Mouse (Mus musculus) bone marrow, adult 2 months (tissue): ENCODE measurements around the gene Pcyt2. TPM values are rescaled to one million over a fixed set of nuclear protein-coding genes. Genes with fewer than 3 reads are reported as not detected.
A peak's percentile ranks its signal among the peaks of the same experiment; 100 is the strongest.

ENCODE experiments used
- H3K27ac ChIP-seq: fragments of 200-500 bp; 2 replicates; pipeline ENCODE4 v1.5.1; 2012; ENCODE audit warnings: low read depth, mild to moderate bottlenecking, control low read depth, inconsistent platforms, low read length; ENCODE audit not compliant: control insufficient read depth, poor library complexity, insufficient read depth
- H3K4me1 ChIP-seq: fragments of 200-500 bp; 2 replicates; pipeline ENCODE4 v1.6.1; 2011; ENCODE audit warnings: low read length; ENCODE audit not compliant: control insufficient read depth, insufficient read depth
- H3K4me3 ChIP-seq: fragments of 200-500 bp; replicated peaks from 2 replicates; pipeline ENCODE3; 2011; ENCODE audit warnings: mild to moderate bottlenecking, low read depth, low read length, control low read depth; ENCODE audit not compliant: control insufficient read depth
- CTCF ChIP-seq: fragments of 200-500 bp; IDR thresholded peaks from 2 replicates; pipeline ENCODE4 v1.5.1; 2011; ENCODE audit warnings: low read length, control low read depth; ENCODE audit not compliant: control insufficient read depth, insufficient read depth
- POLR2A ChIP-seq: fragments of 200-500 bp; IDR thresholded peaks from 2 replicates; pipeline ENCODE4 v1.6.1; 2011; ENCODE audit warnings: low read depth, mild to moderate bottlenecking, control low read depth, low read length, borderline replicate concordance; ENCODE audit not compliant: control insufficient read depth
- WGBS: fragments of 180-500 bp; shearing (Covaris S2); methylation state at CpG from one replicate; pipeline ENCODE4 v1.1.7; 2018; 5-methylcytosine and 5-hydroxymethylcytosine counted together
- polyA plus RNA-seq: library from polyadenylated mRNA; stranded (reverse); fragments of >200 nt; gene quantifications from 2 replicates; pipeline ENCODE4 v1.2.4, GENCODE M21; 2011; ENCODE audit warnings: low replicate concordance; ENCODE audit not compliant: missing spikeins, insufficient read depth, insufficient read length

The Pcyt2 gene
- polyA plus RNA-seq, 1 experiment = 46.8 TPM

DNA sequence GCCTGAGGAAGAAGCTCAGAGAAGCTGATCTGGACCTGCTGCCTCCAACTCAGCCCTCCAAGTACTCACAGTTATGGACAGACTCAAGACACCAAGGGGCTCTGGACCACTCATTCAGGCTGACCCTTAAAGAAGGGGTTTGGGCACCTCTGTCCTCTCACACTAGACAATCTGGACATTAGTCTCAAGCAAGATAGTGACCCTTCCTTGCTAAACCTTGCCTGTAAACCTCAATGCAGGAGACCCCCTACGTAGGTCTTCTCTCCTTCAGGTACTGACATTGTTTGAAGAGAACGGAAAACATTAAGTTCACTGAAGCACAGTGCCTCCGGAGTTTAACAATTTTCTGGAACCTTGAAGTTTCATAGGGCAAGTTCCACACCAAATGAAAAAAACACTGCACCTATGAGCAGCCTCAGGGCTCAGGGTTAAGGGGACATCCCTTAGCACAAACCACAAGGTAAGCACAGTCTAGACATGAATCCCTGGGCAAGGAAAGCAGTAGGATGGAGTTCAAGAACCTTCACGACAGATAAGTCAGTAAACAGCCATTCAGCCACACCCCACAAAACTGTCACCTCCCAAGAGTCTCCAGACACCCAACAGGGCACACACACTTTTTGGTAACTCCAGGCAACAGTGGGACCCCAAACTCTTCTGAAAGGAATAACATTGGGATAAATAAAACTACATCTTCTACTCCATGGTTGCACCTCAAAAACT is 14.2 kb upstream of the Pcyt2 start:
- Histone ChIP-seq H3K27ac (peak overlapping the region; percentile 94), H3K4me1 (peaks cover 9% of the 10 kb centered on the region), H3K4me3 (peak overlapping the region; percentile 80)
- 25% methylated on average over 4 of the region's 4 CpGs for WGBS
- TF ChIP-seq POLR2A (no peak), CTCF (no peak)

- H3K4me3 ChIP-seq = peak overlapping the region; percentile 57
- WGBS = 6% methylated on average over 7 of the region's 7 CpGs
- peaks cover 10% of the 10 kb centered on the region for H3K4me1 ChIP-seq
- TF ChIP-seq POLR2A (no peak), CTCF (no peak)
- H3K27ac ChIP-seq = peak overlapping the region; percentile 94
Measured at GRCm38 (mm10) chr11:120630881-120631725, 13.4 kb upstream of the Pcyt2 start.

DNA sequence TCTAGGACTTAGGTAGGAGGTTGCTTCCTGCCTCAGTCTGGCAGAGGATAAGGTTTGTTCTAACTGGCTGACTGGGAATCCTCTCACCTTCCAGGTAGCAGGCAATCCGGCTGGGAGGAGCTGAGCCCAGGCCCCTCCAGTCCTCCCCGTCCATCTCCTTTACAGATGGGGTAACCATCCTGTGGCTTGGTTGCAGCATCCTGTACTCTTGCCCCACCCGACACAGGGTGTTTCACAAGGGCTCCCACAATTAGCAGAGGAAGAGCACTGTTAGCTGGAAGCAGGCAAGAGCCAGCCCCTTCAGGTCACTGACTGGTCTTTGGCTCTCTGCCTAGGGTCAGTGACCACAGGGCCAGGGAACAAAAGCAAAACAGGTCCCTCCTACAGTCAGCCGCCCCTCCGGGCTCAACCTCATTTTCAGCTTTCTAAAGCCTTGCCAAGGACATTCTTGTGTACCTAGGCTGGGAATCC is 12.7 kb upstream of the Pcyt2 start:
- 7% methylated on average over 5 of the region's 5 CpGs for WGBS
- Histone ChIP-seq H3K4me1 (peaks cover 12% of the 10 kb centered on the region), H3K27ac (peak overlapping the region; percentile 94), H3K4me3 (peak overlapping the region; percentile 86)
- TF ChIP-seq POLR2A = no peak
- TF ChIP-seq CTCF = no peak

DNA sequence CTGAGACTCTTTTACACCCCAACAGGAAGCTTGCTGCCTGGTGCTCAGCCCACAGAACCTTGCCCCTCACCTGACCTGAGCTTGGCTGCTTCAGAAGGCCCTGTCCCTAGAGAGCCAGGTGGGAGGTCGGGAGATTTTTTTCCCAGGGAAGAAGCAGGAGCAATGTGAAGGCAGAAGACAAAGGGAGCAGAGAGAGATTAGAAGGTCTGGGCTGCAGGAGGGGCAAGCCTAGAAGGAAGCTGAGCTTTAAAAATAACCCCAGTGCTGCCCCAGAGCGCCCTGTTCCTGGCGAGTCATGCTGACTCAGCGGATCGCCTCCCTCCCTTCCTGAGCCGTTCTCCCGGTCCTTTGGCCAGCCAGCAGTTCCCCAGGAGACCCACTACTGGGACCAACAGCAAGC is 12.2 kb upstream of the Pcyt2 start:
- peak overlapping the region; percentile 86 for H3K4me3 ChIP-seq
- WGBS = 0% methylated on average over 7 of the region's 7 CpGs
- H3K4me1 ChIP-seq = peaks cover 16% of the 10 kb centered on the region
- TF ChIP-seq CTCF (no peak), POLR2A (no peak)
- peak overlapping the region; percentile 94 for H3K27ac ChIP-seq

DNA sequence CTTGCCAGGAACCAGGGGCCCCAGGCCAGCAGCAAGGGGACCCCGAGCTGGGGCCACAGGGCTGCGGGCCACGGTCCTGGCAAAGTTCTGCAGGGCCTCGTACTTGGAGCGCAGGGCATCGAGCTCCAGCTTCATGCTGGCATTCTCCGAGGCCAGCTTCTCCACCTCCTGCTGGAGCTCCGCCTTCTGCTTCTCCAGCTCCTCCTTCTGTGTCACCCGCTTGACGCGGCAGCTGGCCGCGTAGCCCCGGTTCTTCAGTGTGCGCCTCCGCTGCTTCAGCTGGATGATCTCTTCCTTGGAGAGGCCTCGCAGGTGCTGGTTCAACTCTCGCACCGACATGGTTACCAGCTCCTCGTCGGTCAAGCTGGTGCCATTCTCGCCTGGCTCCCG is 11.6 kb upstream of the Pcyt2 start:
- Histone ChIP-seq H3K27ac (peak overlapping the region; percentile 94), H3K4me3 (peak overlapping the region; percentile 86), H3K4me1 (peaks cover 16% of the 10 kb centered on the region)
- WGBS = 3% methylated on average over 23 of the region's 23 CpGs
- TF ChIP-seq POLR2A (peak; percentile 97; the same call in 1 of the 2 replicates), CTCF (no peak)

GRCm38 (mm10) chr11:120628601-120629340 is 11.0 kb upstream of the Pcyt2 start:
- 63% methylated on average over 23 of the region's 23 CpGs for WGBS
- H3K27ac ChIP-seq = peak overlapping the region; percentile 94
- H3K4me3 ChIP-seq = peak overlapping the region; percentile 86
- peaks cover 15% of the 10 kb centered on the region for H3K4me1 ChIP-seq
- no peak for TF ChIP-seq POLR2A
- TF ChIP-seq CTCF = no peak

DNA sequence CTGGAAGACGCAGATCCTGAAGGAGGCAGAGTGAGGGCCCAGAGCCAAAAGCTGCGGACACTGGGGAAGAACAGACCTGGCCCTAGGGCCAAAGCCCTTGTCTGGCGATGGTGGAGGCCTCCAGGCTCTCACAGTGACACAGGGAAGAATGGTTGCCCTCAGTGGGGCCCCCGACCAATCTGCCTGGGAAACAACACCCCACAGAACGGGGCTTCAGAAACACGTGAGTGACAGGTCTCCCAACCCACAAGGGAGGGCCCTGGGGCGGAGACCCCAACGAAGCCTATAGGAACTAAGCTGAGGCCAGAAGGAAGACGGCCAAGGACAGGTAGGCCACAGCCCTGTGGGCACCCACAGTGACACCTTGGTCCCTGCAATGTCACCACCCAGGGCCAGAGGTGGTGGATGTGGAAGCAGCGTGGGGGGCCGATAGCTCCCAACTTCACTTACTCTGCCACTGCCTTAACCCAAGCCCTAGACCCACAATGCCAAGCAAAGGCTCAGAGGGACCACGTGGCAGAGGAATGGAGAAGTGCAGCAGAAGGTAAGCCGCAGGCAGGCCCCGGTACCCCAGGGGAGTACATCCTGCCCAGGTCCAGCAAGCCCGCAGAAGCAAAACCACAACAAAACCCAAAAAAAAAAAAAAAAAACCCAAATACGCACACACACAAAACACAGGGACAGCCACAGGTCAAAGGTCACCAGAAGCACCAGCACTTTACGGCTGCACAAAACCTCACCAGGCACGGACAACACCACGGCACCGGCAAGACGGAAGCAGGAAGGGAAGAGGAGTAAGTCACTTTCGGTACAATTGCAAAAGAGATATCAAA is 9.9 kb upstream of the Pcyt2 start:
- H3K4me1 ChIP-seq = peaks cover 13% of the 10 kb centered on the region
- peak overlapping the region; percentile 53 for H3K27ac ChIP-seq
- no peak for TF ChIP-seq CTCF
- TF ChIP-seq POLR2A = peak; percentile 22; the same call in 1 of the 2 replicates
- peak overlapping the region; percentile 49 for H3K4me3 ChIP-seq
- 11% methylated on average over 22 of the region's 22 CpGs for WGBS

GRCm38 (mm10) chr11:120626785-120627467 is 9.2 kb upstream of the Pcyt2 start:
- Histone ChIP-seq H3K4me3 (no peak overlapping the region), H3K4me1 (peaks cover 13% of the 10 kb centered on the region), H3K27ac (peak overlapping the region; percentile 53)
- 74% methylated on average over 11 of the region's 11 CpGs for WGBS
- TF ChIP-seq POLR2A = no peak
- no peak for TF ChIP-seq CTCF
